Mouse (Mus musculus) forebrain, postnatal 0 days (tissue): ENCODE measurements at regions not wholly inside any gene's neighbourhood (a gene's known extent, or its start where the extent isn't known, plus 50 kb on each side); places are given as distances from the start of the nearest gene placed in this dataset.

Source experiments
- ATAC-seq: fragments of 200-750 bp; cut with Nextera tagmentation; 2 replicates; pipeline ENCODE4 v1.8.0; 2017; ENCODE audit warnings: mild to moderate bottlenecking, moderate library complexity
- DNase-seq: peaks from one replicate; pipeline ENCODE4 v3.0.0-alpha.2; 2015
- H3K27ac ChIP-seq: fragments of 300-500 bp; sonication (generic); 2 replicates; pipeline ENCODE4 v1.5.1; 2014; ENCODE audit warnings: low read depth, mild to moderate bottlenecking, antibody characterized with exemption, low read length, moderate library complexity, mixed read lengths
- H3K27me3 ChIP-seq: fragments of 300-500 bp; sonication (generic); 2 replicates; pipeline ENCODE4 v1.6.1; 2014; ENCODE audit warnings: mild to moderate bottlenecking, low read length, mixed read lengths; ENCODE audit not compliant: insufficient read depth
- H3K36me3 ChIP-seq: fragments of 300-500 bp; sonication (generic); 2 replicates; pipeline ENCODE4 v1.6.1; 2014; ENCODE audit warnings: mild to moderate bottlenecking, moderate library complexity; ENCODE audit not compliant: insufficient read depth
- H3K4me1 ChIP-seq: fragments of 300-500 bp; sonication (generic); 2 replicates; pipeline ENCODE4 v1.6.1; 2014; ENCODE audit warnings: antibody characterized with exemption; ENCODE audit not compliant: insufficient read depth
- H3K4me2 ChIP-seq: fragments of 300-500 bp; sonication (generic); 2 replicates; pipeline ENCODE4 v1.6.1; 2014; ENCODE audit warnings: low read depth, mild to moderate bottlenecking, moderate library complexity
- H3K4me3 ChIP-seq: fragments of 300-500 bp; sonication (generic); 2 replicates; pipeline ENCODE4 v1.5.1; 2014; ENCODE audit warnings: low read depth, low read length, mixed read lengths
- H3K9ac ChIP-seq: fragments of 300-500 bp; sonication (generic); 2 replicates; pipeline ENCODE4 v1.6.1; 2014; ENCODE audit warnings: mild to moderate bottlenecking
- H3K9me3 ChIP-seq: fragments of 300-500 bp; sonication (generic); 2 replicates; pipeline ENCODE4 v1.6.1; 2016; ENCODE audit warnings: low read length
- CTCF ChIP-seq: sonication (generic); IDR thresholded peaks from 2 replicates; pipeline ENCODE4 v1.5.1; 2016; ENCODE audit warnings: antibody characterized with exemption, control low read depth, low read depth
- WGBS: fragments of 180-500 bp; shearing (Covaris S2); extraction: QIAGEN DNeasy Blood & Tissue Kit; methylation state at CpG from one replicate; pipeline ENCODE4 v1.1.7; 2014; 5-methylcytosine and 5-hydroxymethylcytosine counted together

- Histone ChIP-seq H3K4me3 (no peak overlapping the region), H3K4me1 (no peaks in the 10 kb centered on the region), H3K36me3 (no peaks in the 10 kb centered on the region), H3K27ac (no peak overlapping the region), H3K27me3 (no peaks in the 10 kb centered on the region), H3K9ac (no peak overlapping the region), H3K4me2 (no peak overlapping the region), H3K9me3 (no peaks in the 10 kb centered on the region)
- 75% methylated on average over 1 of the region's 1 CpGs for WGBS
- DNase-seq, result no peak
- no peak for TF ChIP-seq CTCF
- no peak for ATAC-seq
Observed at GRCm38 (mm10) chrX:166945915-166946314, 263.2 kb downstream of the Tmsb4x start.

- ATAC-seq, result no peak
- TF ChIP-seq CTCF, result no peak
- WGBS, result 70% methylated on average over 1 of the region's 1 CpGs
Observed at GRCm38 (mm10) chrX:166945476-166945875, 263.6 kb downstream of the Tmsb4x start.

GRCm38 (mm10) chrX:166933766-166934165 lies 275.3 kb downstream of the Tmsb4x start:
- ATAC-seq (no peak), DNase-seq (no peak)
- Histone ChIP-seq H3K4me1 (no peaks in the 10 kb centered on the region), H3K4me3 (no peak overlapping the region), H3K9ac (no peak overlapping the region), H3K36me3 (no peaks in the 10 kb centered on the region), H3K27me3 (no peaks in the 10 kb centered on the region), H3K9me3 (no peaks in the 10 kb centered on the region), H3K4me2 (no peak overlapping the region), H3K27ac (no peak overlapping the region)
- WGBS, result 48% methylated on average over 2 of the region's 2 CpGs
- no peak for TF ChIP-seq CTCF

More at GRCm38 (mm10) chrX:166945476-166945875, 263.6 kb downstream of the Tmsb4x start:
- DNase-seq, result no peak
- H3K9me3 ChIP-seq, result no peaks in the 10 kb centered on the region
- H3K27ac ChIP-seq, result no peak overlapping the region
- H3K27me3 ChIP-seq, result no peaks in the 10 kb centered on the region
- H3K4me3 ChIP-seq, result no peak overlapping the region
- no peak overlapping the region for H3K9ac ChIP-seq
- H3K4me2 ChIP-seq, result no peak overlapping the region
- no peaks in the 10 kb centered on the region for H3K4me1 ChIP-seq
- H3K36me3 ChIP-seq, result no peaks in the 10 kb centered on the region

DNA sequence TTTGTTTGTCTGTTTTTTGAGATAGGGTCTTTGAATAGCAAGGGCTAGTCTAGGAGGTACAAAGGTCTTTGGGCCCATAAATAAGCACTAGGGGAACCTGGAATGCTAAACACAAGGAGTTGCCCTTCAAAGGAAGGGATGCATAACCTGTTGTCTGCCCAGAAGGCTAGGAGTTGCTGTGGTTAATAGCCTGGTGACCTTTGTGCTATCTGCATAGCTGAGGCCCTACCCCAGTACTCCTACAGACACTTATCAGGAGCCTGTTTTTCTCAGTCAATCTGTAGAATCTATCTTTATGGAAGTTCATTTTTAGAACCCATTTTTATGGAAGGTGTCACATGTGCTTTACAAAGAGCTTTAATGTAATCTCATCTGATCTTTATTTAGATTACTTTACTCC lies 276.6 kb downstream of the Tmsb4x start:
- DNase-seq, result no peak
- no peaks in the 10 kb centered on the region for H3K9me3 ChIP-seq
- H3K27ac ChIP-seq, result no peak overlapping the region
- H3K9ac ChIP-seq, result no peak overlapping the region
- H3K4me3 ChIP-seq, result no peak overlapping the region
- H3K4me2 ChIP-seq, result no peak overlapping the region
- no peak for TF ChIP-seq CTCF
- no peaks in the 10 kb centered on the region for H3K4me1 ChIP-seq
- ATAC-seq, result no peak
- no peaks in the 10 kb centered on the region for H3K36me3 ChIP-seq
- H3K27me3 ChIP-seq, result no peaks in the 10 kb centered on the region

GRCm38 (mm10) chrX:166931048-166931447 lies 278.1 kb downstream of the Tmsb4x start:
- WGBS, result 61% methylated on average over 4 of the region's 4 CpGs

GRCm38 (mm10) chrX:166929716-166930420 lies 279.2 kb downstream of the Tmsb4x start:
- ATAC-seq (no peak), DNase-seq (no peak)
- Histone ChIP-seq H3K36me3 (no peaks in the 10 kb centered on the region), H3K27me3 (no peaks in the 10 kb centered on the region), H3K4me1 (no peaks in the 10 kb centered on the region), H3K27ac (no peak overlapping the region), H3K9ac (no peak overlapping the region), H3K4me2 (no peak overlapping the region), H3K9me3 (no peaks in the 10 kb centered on the region), H3K4me3 (no peak overlapping the region)
- WGBS, result 33% methylated on average over 6 of the region's 6 CpGs
- TF ChIP-seq CTCF, result no peak

More at GRCm38 (mm10) chrX:166931048-166931447, 278.1 kb downstream of the Tmsb4x start:
- no peak overlapping the region for H3K4me2 ChIP-seq
- H3K27me3 ChIP-seq, result no peaks in the 10 kb centered on the region
- ATAC-seq (no peak), DNase-seq (no peak)
- H3K4me1 ChIP-seq, result no peaks in the 10 kb centered on the region
- no peak overlapping the region for H3K9ac ChIP-seq
- H3K9me3 ChIP-seq, result no peaks in the 10 kb centered on the region
- no peaks in the 10 kb centered on the region for H3K36me3 ChIP-seq
- TF ChIP-seq CTCF, result no peak
- no peak overlapping the region for H3K4me3 ChIP-seq
- no peak overlapping the region for H3K27ac ChIP-seq

- DNase-seq (no peak), ATAC-seq (no peak)
- TF ChIP-seq CTCF, result no peak
- H3K4me2 ChIP-seq, result no peak overlapping the region
- H3K4me1 ChIP-seq, result no peaks in the 10 kb centered on the region
- no peak overlapping the region for H3K9ac ChIP-seq
- no peak overlapping the region for H3K27ac ChIP-seq
- WGBS, result 60% methylated on average over 2 of the region's 2 CpGs
- H3K27me3 ChIP-seq, result no peaks in the 10 kb centered on the region
- no peaks in the 10 kb centered on the region for H3K36me3 ChIP-seq
- H3K9me3 ChIP-seq, result no peaks in the 10 kb centered on the region
- H3K4me3 ChIP-seq, result no peak overlapping the region
Observed at GRCm38 (mm10) chrX:166915356-166915953, 293.7 kb downstream of the Tmsb4x start.
